Mouse (Mus musculus): ENCODE results near the gene Gm12169. TPM values are rescaled to one million over a fixed set of nuclear protein-coding genes. Genes with fewer than 3 reads are reported as not detected.

Gene Gm12169
- total RNA-seq, 2 experiments from 2014 or later, result not detected

Other genes starting within 250 kb of the Gm12169 start
- gene Cyfip2, start 211.4 kb upstream of the Gm12169 start, total RNA-seq (2021), result 10 to 100 TPM; 35.4 to 39.7 TPM
- 1 to 10 TPM; 2.0 to 2.5 TPM for gene Itk, start 134.7 kb upstream of the Gm12169 start, total RNA-seq (2021)
- gene Fam71b, start 127.7 kb upstream of the Gm12169 start, total RNA-seq (2021), result not detected
- gene Med7, start 87.3 kb upstream of the Gm12169 start, total RNA-seq (2021), result 10 to 100 TPM; 27.5 to 31.9 TPM
- under 1 TPM; 0.58 to 0.81 TPM for gene Havcr2, start 69.3 kb upstream of the Gm12169 start, total RNA-seq (2021)
- gene BC053393, start 47.3 kb downstream of the Gm12169 start, total RNA-seq (2021), result not detected
- not detected for gene Dppa1, start 105.0 kb downstream of the Gm12169 start, total RNA-seq (2021)
- 10 to 100 TPM in 1 of 2 experiments, 1 to 10 TPM in 1; 6.0 to 12.8 TPM for gene Timd2, start 182.8 kb downstream of the Gm12169 start, total RNA-seq (2021)
- gene Havcr1, start 210.9 kb downstream of the Gm12169 start, total RNA-seq (2021), result under 1 TPM in 1 of 2 experiments, not detected in 1; 0.42 TPM